Mouse (Mus musculus): ENCODE measurements around the gene Hist1h2ad.

GRCm38 (mm10) chr13:23529480-23530165 is 44.6 kb upstream of the Hist1h2ad start:
- TF ChIP-seq CTCF (IDR thresholded peaks at IDR 0.05; ENCODE audit: borderline replicate concordance, insufficient read depth, low read length) (no peak), POLR2A (IDR thresholded peaks at IDR 0.05; ENCODE audit: low read depth, low read length) (no peak)

All from embryonic fibroblast, embryonic 13.5 days (primary cell).